Mouse (Mus musculus) bone marrow macrophage, adult 2 months (primary cell): ENCODE measurements around the gene Meis3.

Experiments
- CTCF ChIP-seq: IDR thresholded peaks from 2 replicates; pipeline ENCODE4 v1.5.1; 2012; ENCODE audit warnings: low read depth, mild to moderate bottlenecking, low read length, moderate library complexity
- POLR2A ChIP-seq: IDR thresholded peaks from 2 replicates; pipeline ENCODE4 v1.6.1; 2012; ENCODE audit warnings: mild to moderate bottlenecking, low read depth, low read length, borderline replicate concordance

- no peak for TF ChIP-seq CTCF
- no peak for TF ChIP-seq POLR2A
These were observed 42.0 kb upstream of the Meis3 start for GRCm38 (mm10) chr7:16132926-16133325.
